Mouse (Mus musculus) liver, embryonic 11.5 days (tissue): ENCODE measurements around the gene Olfr55. TPM values are rescaled to one million over a fixed set of nuclear protein-coding genes. Genes with fewer than 3 reads are reported as not detected.
"Not testable (repeated sequence)": the region's sequence is repeated elsewhere in the genome, so short reads cannot be mapped to it uniquely, and the experiment has no call there.

Experiments used
- ATAC-seq: fragments of 200-750 bp; cut with Nextera tagmentation; replicated peaks from 2 replicates; pipeline ENCODE4 v1.8.0; 2017; ENCODE audit warnings: moderate number of reproducible peaks, mild to moderate bottlenecking, moderate TSS enrichment, moderate library complexity; ENCODE audit not compliant: low FRiP score
- DNase-seq: peaks from one replicate; pipeline ENCODE4 v3.0.0-alpha.2; 2017; ENCODE audit warnings: low spot score
- H3K27ac ChIP-seq: fragments of 300-500 bp; sonication (generic); 2 replicates; pipeline ENCODE4 v1.5.1; 2014; ENCODE audit warnings: mild to moderate bottlenecking, low read depth, low read length, control low read depth
- H3K27me3 ChIP-seq: fragments of 300-500 bp; sonication (generic); replicated peaks from 2 replicates; pipeline ENCODE4 v1.6.1; 2014; ENCODE audit warnings: low read length, mixed read lengths; ENCODE audit not compliant: control insufficient read depth, insufficient read depth
- H3K36me3 ChIP-seq: fragments of 300-500 bp; sonication (generic); 2 replicates; pipeline ENCODE4 v1.6.1; 2014; ENCODE audit warnings: mild to moderate bottlenecking, low read length, moderate library complexity, mixed read lengths; ENCODE audit not compliant: control insufficient read depth, insufficient read depth
- H3K4me1 ChIP-seq: fragments of 300-500 bp; sonication (generic); replicated peaks from 2 replicates; pipeline ENCODE4 v1.6.1; 2014; ENCODE audit warnings: low read length, mixed read lengths; ENCODE audit not compliant: control insufficient read depth, insufficient read depth
- H3K4me2 ChIP-seq: fragments of 300-500 bp; sonication (generic); 2 replicates; pipeline ENCODE4 v1.6.1; 2014; ENCODE audit warnings: mild to moderate bottlenecking, control low read depth, moderate library complexity
- H3K4me3 ChIP-seq: fragments of 300-500 bp; sonication (generic); 2 replicates; pipeline ENCODE4 v1.5.1; 2014; ENCODE audit warnings: low read depth, low read length, control low read depth
- H3K9ac ChIP-seq: fragments of 300-500 bp; sonication (generic); 2 replicates; pipeline ENCODE4 v1.6.1; 2014; ENCODE audit warnings: low read depth, low read length, control low read depth
- H3K9me3 ChIP-seq: fragments of 300-500 bp; sonication (generic); 2 replicates; pipeline ENCODE4 v1.6.1; 2016; ENCODE audit warnings: low read length, inconsistent platforms, mixed read lengths; ENCODE audit not compliant: control insufficient read depth
- WGBS: fragments of 180-500 bp; shearing (Covaris S2); extraction: QIAGEN DNeasy Blood & Tissue Kit; methylation state at CpG from one replicate; pipeline ENCODE4 v1.1.7; 2014; 5-methylcytosine and 5-hydroxymethylcytosine counted together
- polyA plus RNA-seq: library from polyadenylated mRNA; unstranded; fragments of >200 nt; fragmentation: Nextera tagmentation; extraction: Ambion mirVana; gene quantifications from 2 replicates; pipeline ENCODE4 v1.2.1, GENCODE M21; 2014

Olfr55 gene
- polyA plus RNA-seq, result not detected in 2 replicates

GRCm38 (mm10) chr17:33168147-33168546 lies at the start of gene Olfr55:
Gene Olfr55, plus strand, starts transcription at chr17:33168447.
- not testable (repeated sequence) for ATAC-seq, H3K9me3 ChIP-seq, H3K27me3 ChIP-seq, H3K27ac ChIP-seq, DNase-seq, H3K36me3 ChIP-seq, H3K9ac ChIP-seq, H3K4me2 ChIP-seq, H3K4me3 ChIP-seq, H3K4me1 ChIP-seq
- 78% methylated on average over 1 of the region's 1 CpGs for WGBS

DNA sequence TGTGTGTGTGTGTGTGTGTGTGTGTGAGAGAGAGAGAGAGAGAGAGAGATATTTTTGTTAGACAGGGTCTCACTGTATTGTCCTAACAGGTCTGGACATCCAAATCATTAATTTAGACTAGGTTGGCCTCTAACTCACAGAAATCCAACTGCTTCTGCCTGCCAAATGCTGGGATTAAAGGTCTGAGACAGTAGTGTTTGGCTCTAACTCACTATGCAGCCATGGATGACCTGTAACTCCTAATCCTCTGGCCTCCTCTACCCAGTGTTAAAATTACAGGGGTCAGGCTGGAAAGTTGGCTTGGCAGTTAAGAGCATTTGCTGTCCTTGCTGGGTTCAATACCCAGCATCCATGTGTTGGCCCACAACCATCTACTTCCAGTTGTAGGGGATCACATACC lies 43.7 kb upstream of the Olfr55 start:
- no peaks in the 10 kb centered on the region for H3K27me3 ChIP-seq
- H3K4me2 ChIP-seq, result no peak overlapping the region
- no peaks in the 10 kb centered on the region for H3K4me1 ChIP-seq
- H3K9me3 ChIP-seq, result no peaks in the 10 kb centered on the region
- no peak overlapping the region for H3K9ac ChIP-seq
- H3K27ac ChIP-seq, result no peak overlapping the region
- DNase-seq, result no peak
- ATAC-seq, result no peak
- H3K4me3 ChIP-seq, result no peak overlapping the region
- H3K36me3 ChIP-seq, result no peaks in the 10 kb centered on the region

- 54% methylated on average over 2 of the region's 2 CpGs for WGBS
- Histone ChIP-seq H3K4me1 (no peaks in the 10 kb centered on the region), H3K27me3 (no peaks in the 10 kb centered on the region), H3K27ac (no peak overlapping the region), H3K36me3 (no peaks in the 10 kb centered on the region), H3K4me3 (no peak overlapping the region), H3K9ac (no peak overlapping the region), H3K4me2 (no peak overlapping the region), H3K9me3 (no peaks in the 10 kb centered on the region)
- ATAC-seq (no peak), DNase-seq (no peak)
Measured at GRCm38 (mm10) chr17:33126257-33126656, 42.0 kb upstream of the Olfr55 start.

DNA sequence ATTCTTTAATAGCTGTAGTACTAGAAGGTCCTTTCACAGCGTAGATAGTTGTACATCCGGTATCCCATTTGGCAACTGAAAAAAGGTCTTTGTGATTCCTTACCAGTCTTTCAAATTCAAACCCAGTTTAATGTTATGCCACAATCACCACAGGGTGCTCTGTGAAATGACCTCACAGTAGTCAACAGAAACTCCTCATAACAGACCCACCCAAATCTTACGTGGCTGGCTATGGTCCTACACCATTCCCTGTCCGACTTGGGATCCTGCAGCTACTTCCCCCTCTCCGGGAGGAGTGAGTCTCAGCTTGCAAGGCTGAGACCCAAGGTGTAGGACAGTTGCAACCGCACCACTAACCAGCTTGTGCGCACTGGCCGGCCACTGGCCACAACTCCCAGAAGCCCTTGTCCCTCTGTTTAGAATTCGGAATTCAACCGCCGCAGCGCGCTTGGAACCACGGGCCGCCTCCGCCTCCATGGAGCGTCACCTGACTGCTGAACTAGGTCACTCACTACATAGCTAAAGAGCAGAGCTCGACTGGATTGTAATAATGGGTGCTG lies 28.9 kb upstream of the Olfr55 start, which contains the start of gene Morc2b:
TSS of gene Morc2b (minus strand) at position 423 of the 560 bp plus-strand sequence.
- no peaks in the 10 kb centered on the region for H3K27me3 ChIP-seq
- 72% methylated on average over 18 of the region's 18 CpGs for WGBS
- no peak within 1 kb of the TSS for H3K27ac ChIP-seq
- no peak within 1 kb of the TSS for H3K9ac ChIP-seq
- no peaks in the 10 kb centered on the region for H3K4me1 ChIP-seq
- H3K4me2 ChIP-seq, result no peak within 1 kb of the TSS
- H3K4me3 ChIP-seq, result no peak within 1 kb of the TSS
- DNase-seq, result no peak
- no peaks in the 10 kb centered on the region for H3K9me3 ChIP-seq
- ATAC-seq, result no peak
- no peaks in the 10 kb centered on the region for H3K36me3 ChIP-seq

DNA sequence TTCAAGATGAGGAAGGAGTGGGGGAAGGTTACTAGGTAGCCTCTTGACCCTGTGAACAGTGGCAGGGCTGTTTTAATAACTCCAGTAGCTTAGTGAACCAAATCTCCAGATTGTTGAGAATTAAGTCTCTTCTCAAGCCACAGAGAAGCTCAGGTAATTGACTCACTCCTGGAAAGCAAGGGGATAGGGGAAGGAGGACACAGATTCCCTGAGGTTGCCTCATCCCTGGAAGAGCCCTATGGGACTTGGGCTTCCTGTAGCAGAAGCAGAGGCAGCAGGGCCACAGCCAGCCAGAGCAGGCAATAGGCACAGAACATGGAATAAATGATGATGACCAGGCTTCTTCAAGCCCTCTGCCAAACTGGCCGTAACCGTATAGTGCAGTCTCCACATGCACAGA lies 22.8 kb downstream of the Olfr55 start, which contains the start of gene Olfr239:
TSS of gene Olfr239 (plus strand) at position 301 of the 400 bp plus-strand sequence.
- H3K9me3 ChIP-seq, H3K4me1 ChIP-seq, H3K27ac ChIP-seq, H3K9ac ChIP-seq, H3K4me3 ChIP-seq, DNase-seq, H3K36me3 ChIP-seq, H3K4me2 ChIP-seq, H3K27me3 ChIP-seq, ATAC-seq: not testable (repeated sequence)
- no CpG with 5 or more reads among the region's 2 CpGs for WGBS

GRCm38 (mm10) chr17:33221590-33221989 lies 53.3 kb downstream of the Olfr55 start, which contains the start of gene Olfr1564:
Gene Olfr1564, minus strand, starts transcription at chr17:33221690.
- DNase-seq (no peak), ATAC-seq (no peak)
- Histone ChIP-seq H3K36me3 (no peaks in the 10 kb centered on the region), H3K27me3 (no peaks in the 10 kb centered on the region), H3K4me2 (no peak within 1 kb of the TSS), H3K4me3 (no peak within 1 kb of the TSS), H3K4me1 (no peaks in the 10 kb centered on the region), H3K9ac (no peak within 1 kb of the TSS), H3K27ac (no peak within 1 kb of the TSS), H3K9me3 (peaks cover 5% of the 10 kb centered on the region; the same call in 1 of the 2 replicates)
- WGBS, result 63% methylated on average over 2 of the region's 2 CpGs

Other genes with a start within 250 kb of the Olfr55 start
- 7.2 and 8.1 TPM in 2 replicates for gene Cyp4f13, start 221.0 kb upstream of the Olfr55 start, polyA plus RNA-seq
- 10.9 and 11.8 TPM in 2 replicates for gene Zfp472, start 202.6 kb upstream of the Olfr55 start, polyA plus RNA-seq
- 7.1 and 7.7 TPM in 2 replicates for gene Zfp952, start 175.3 kb upstream of the Olfr55 start, polyA plus RNA-seq
- 8.1 and 8.7 TPM in 2 replicates for gene Zfp763, start 135.0 kb upstream of the Olfr55 start, polyA plus RNA-seq
- gene 4921501E09Rik, start 100.4 kb upstream of the Olfr55 start, polyA plus RNA-seq, result not detected in 2 replicates
- gene Zfp563, start 79.1 kb upstream of the Olfr55 start, polyA plus RNA-seq, result 2.8 and 3.1 TPM in 2 replicates
- gene Morc2b, start 28.8 kb upstream of the Olfr55 start, polyA plus RNA-seq, result not detected in 2 replicates
- not detected in 2 replicates for gene Olfr239, start 22.9 kb downstream of the Olfr55 start, polyA plus RNA-seq
- gene Olfr1564, start 53.2 kb downstream of the Olfr55 start, polyA plus RNA-seq, result not detected in 2 replicates
- gene Zfp955a, start 86.7 kb downstream of the Olfr55 start, polyA plus RNA-seq, result 9.9 and 11.0 TPM in 2 replicates
- 0.04 and 0.06 TPM in 2 replicates for gene Olfr63, start 96.2 kb downstream of the Olfr55 start, polyA plus RNA-seq
- gene Zfp955b, start 121.1 kb downstream of the Olfr55 start, polyA plus RNA-seq, result 4.8 and 6.1 TPM in 2 replicates
- 8.1 and 8.2 TPM in 2 replicates for gene Zfp81, start 190.4 kb downstream of the Olfr55 start, polyA plus RNA-seq
- gene Zfp101, start 226.2 kb downstream of the Olfr55 start, polyA plus RNA-seq, result 14.2 and 15.9 TPM in 2 replicates